Mouse (Mus musculus): Measurements from ENCODE around the gene Mgarp. TPM values are rescaled to one million over a fixed set of nuclear protein-coding genes. Genes with fewer than 3 reads are reported as not detected.
"Not testable (repeated sequence)": the region's sequence is repeated elsewhere in the genome, so short reads cannot be mapped to it uniquely, and the experiment has no call there.

The Mgarp gene
- polyA plus RNA-seq, 1 experiment from 2014 or later: 1.2 TPM

DNA sequence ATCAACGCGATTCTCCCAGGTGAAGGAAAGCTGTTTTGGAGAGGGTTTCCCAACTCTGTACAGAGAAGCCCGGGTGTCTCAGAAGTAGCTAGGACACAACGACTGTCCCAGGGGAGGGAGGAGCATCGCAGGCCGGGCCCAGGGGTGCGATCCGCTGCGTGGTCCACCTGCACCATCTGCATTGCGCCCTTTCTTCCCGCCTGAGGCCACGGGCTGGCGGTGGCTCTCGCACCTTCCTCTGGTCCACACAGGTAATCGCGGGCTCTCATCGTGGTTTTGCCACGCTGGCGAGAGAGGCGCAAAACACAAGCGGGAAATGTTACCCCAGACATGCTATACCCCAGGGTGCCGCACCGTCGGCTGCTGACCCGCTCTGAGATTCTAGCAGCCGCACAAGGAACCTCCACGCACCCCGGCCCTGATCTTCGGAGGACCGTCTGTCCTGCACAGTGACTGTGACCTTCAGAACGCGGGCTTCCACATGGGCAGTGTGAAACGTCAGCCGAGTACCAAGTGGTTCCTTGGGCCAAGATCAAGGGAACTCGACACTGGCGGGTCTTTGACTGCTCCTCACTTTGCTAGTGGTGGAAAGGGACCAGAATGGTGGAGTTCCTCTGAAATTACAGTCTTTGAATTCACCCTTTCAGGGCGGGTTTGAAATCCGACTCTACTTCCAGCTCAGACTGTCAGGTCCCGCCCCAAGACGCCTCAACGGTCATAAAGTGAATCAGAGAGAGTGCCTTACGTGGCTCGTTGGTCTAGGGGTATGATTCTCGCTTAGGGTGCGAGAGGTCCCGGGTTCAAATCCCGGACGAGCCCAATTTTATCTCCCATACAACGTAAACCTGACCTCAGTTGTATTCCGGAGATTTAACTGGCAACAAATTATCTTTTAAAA, 37.6 kb downstream of the Mgarp start:
- Histone ChIP-seq H3K27ac (no peak overlapping the region), H3K4me2 (peak overlapping the region; percentile 63), H3K4me1 (replicated peaks) (peaks cover 9% of the 10 kb centered on the region), H3K4me3 (peak overlapping the region; percentile 44), H3K9me3 (no peaks in the 10 kb centered on the region), H3K9ac (peak overlapping the region; percentile 69), H3K27me3 (peaks cover 53% of the 10 kb centered on the region), H3K36me3 (no peaks in the 10 kb centered on the region)
- under 1% methylated on average over 50 of the region's 50 CpGs for WGBS
- peak; percentile 61 for ATAC-seq (ENCODE audit: low FRiP score)

DNA sequence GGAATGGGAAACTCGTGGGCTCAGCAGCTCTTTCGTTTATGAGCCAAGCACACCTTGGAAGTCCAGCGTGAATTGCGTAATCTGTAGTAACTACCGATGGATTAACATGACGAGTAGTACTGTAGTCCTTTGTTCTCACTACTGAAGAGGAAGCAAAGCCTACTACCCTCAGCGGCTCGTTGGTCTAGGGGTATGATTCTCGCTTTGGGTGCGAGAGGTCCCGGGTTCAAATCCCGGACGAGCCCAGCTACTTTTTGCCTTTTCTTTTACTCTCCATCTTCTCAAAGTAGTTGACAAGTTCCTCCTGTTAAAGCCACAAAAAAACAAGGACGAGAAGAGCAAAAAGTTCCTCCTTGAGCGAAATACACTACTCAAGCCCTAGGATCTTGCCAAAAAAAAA, 38.4 kb downstream of the Mgarp start:
- ATAC-seq (ENCODE audit: low FRiP score): no peak
- whole genome bisulfite sequencing: under 1% methylated on average over 15 of the region's 15 CpGs

DNA sequence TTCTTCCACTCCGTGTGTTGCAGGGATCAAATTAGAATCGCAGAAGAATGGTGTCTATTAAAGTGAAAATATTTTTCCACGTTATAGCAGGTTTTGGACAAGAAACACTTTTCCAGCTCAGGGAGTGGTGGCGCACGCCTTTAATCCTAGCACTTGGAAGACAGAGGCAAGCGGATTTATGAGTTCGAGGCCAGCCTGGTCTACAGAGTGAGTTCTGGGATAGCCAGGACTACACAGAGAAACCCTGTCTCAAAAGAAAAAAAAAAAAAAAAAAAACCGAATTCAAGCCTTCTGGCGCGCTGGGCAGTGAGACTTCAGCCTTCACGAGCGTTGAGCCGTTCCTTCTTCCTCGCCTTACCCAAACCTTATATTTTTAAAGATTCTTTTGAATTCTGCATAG, 38.9 kb downstream of the Mgarp start:
- Histone ChIP-seq H3K9me3 (no peaks in the 10 kb centered on the region), H3K36me3 (no peaks in the 10 kb centered on the region), H3K4me2 (peak overlapping the region; percentile 63; the same call in 1 of the 2 replicates), H3K4me1 (replicated peaks) (peaks cover 9% of the 10 kb centered on the region), H3K9ac (no peak overlapping the region), H3K27me3 (peaks cover 48% of the 10 kb centered on the region), H3K27ac (no peak overlapping the region), H3K4me3 (peak overlapping the region; percentile 44)
- WGBS: 11% methylated on average over 14 of the region's 14 CpGs
- no peak for ATAC-seq (ENCODE audit: low FRiP score)

More for the DNA sequence above, 38.4 kb downstream of the Mgarp start:
- H3K4me3 ChIP-seq: peak overlapping the region; percentile 44
- H3K27me3 ChIP-seq: peaks cover 48% of the 10 kb centered on the region
- H3K27ac ChIP-seq: no peak overlapping the region
- no peaks in the 10 kb centered on the region for H3K36me3 ChIP-seq
- H3K9me3 ChIP-seq: no peaks in the 10 kb centered on the region
- H3K4me1 ChIP-seq (replicated peaks): peaks cover 9% of the 10 kb centered on the region
- no peak overlapping the region for H3K9ac ChIP-seq
- H3K4me2 ChIP-seq: peak overlapping the region; percentile 63

- no peak overlapping the region for H3K27ac ChIP-seq
- no peak overlapping the region for H3K4me2 ChIP-seq
- peaks cover 9% of the 10 kb centered on the region for H3K4me1 ChIP-seq (replicated peaks)
- peaks cover 48% of the 10 kb centered on the region for H3K27me3 ChIP-seq
- H3K4me3 ChIP-seq: no peak overlapping the region
- H3K36me3 ChIP-seq: no peaks in the 10 kb centered on the region
- ATAC-seq (ENCODE audit: low FRiP score): no peak
- H3K9ac ChIP-seq: no peak overlapping the region
- no peaks in the 10 kb centered on the region for H3K9me3 ChIP-seq
- WGBS: 45% methylated on average over 5 of the region's 5 CpGs
Measured at GRCm38 (mm10) chr3:51357078-51357477, 39.5 kb downstream of the Mgarp start.

- not testable (repeated sequence) for H3K9ac ChIP-seq; H3K4me2 ChIP-seq; ATAC-seq (ENCODE audit: low FRiP score); H3K27ac ChIP-seq; H3K9me3 ChIP-seq; H3K36me3 ChIP-seq; H3K4me3 ChIP-seq; H3K4me1 ChIP-seq (replicated peaks)
- WGBS: 90% methylated on average over 6 of the region's 6 CpGs
- H3K27me3 ChIP-seq: peaks cover 30% of the 10 kb centered on the region
Measured at GRCm38 (mm10) chr3:51354956-51355355, 41.6 kb downstream of the Mgarp start.

DNA sequence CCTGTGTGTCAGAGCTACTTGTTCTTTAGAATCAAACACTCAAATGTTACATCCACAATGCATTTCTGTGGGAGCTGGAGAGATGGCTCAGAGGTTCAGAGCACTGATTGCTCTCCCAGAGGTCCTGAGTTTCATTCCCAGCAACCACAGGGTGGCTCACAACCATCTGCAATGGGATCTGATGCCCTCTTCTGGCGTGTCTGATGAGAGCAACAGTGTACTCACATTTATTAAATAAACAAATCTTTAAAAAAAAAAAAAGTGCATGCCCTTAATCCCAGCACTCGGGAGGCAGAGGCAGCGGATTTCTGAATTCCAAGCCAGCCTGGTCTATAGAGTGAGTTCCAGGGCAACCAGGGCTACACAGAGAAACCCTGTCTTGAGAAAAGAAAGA, 42.5 kb downstream of the Mgarp start:
- H3K36me3 ChIP-seq: no peaks in the 10 kb centered on the region
- no peaks in the 10 kb centered on the region for H3K9me3 ChIP-seq
- no peak overlapping the region for H3K4me2 ChIP-seq
- H3K27me3 ChIP-seq: peaks cover 21% of the 10 kb centered on the region
- no peak for ATAC-seq (ENCODE audit: low FRiP score)
- H3K27ac ChIP-seq: no peak overlapping the region
- WGBS: 81% methylated on average over 3 of the region's 3 CpGs
- no peak overlapping the region for H3K9ac ChIP-seq
- H3K4me1 ChIP-seq (replicated peaks): peaks cover 6% of the 10 kb centered on the region
- H3K4me3 ChIP-seq: no peak overlapping the region

DNA sequence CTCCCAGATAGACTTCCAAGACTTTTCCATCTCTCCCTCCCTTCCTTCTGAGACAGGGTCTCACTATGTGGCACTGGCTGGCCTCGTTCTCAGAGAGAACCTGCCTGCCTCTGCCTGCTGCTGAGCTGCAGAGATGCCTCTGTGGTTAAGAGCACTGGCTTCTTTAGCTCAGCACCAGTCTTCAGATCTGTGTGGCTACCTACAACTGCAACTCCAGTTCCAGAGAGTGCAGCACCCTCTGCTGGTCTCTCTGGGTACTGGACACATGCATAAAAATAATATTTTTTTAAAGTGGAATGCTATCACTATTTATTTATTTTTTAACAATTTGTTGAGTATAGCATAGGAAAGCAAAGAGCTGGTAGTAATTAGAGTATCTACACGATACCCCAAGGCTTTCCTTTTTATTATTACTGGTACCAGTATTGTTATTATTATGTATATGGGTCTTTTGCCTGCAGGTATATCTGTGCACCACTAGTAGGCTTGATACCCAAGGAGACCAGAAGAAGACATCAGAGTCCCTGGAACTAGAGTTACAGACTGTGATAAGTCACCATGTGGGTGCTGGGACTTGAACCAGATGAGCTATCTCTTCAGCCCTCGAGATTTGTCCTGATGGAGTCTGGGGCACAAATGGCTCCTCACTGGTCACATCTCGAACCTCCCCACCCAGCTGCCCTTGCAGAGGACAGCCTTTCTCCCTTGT, 43.1 kb downstream of the Mgarp start:
- no peaks in the 10 kb centered on the region for H3K9me3 ChIP-seq
- H3K27me3 ChIP-seq: peaks cover 16% of the 10 kb centered on the region
- H3K4me2 ChIP-seq: no peak overlapping the region
- H3K36me3 ChIP-seq: no peaks in the 10 kb centered on the region
- H3K9ac ChIP-seq: no peak overlapping the region
- H3K27ac ChIP-seq: no peak overlapping the region
- peaks cover under 1% of the 10 kb centered on the region for H3K4me1 ChIP-seq (replicated peaks)
- 78% methylated on average over 4 of the region's 4 CpGs for WGBS
- ATAC-seq (ENCODE audit: low FRiP score): no peak
- no peak overlapping the region for H3K4me3 ChIP-seq

- Histone ChIP-seq H3K4me1 (replicated peaks) (no peaks in the 10 kb centered on the region), H3K27ac (no peak overlapping the region), H3K27me3 (no peaks in the 10 kb centered on the region), H3K9ac (no peak overlapping the region), H3K9me3 (no peaks in the 10 kb centered on the region), H3K4me2 (no peak overlapping the region), H3K4me3 (no peak overlapping the region), H3K36me3 (no peaks in the 10 kb centered on the region)
- 30% methylated on average over 3 of the region's 3 CpGs for WGBS
- no peak for ATAC-seq (ENCODE audit: low FRiP score)
Measured at GRCm38 (mm10) chr3:51350806-51351205, 45.7 kb downstream of the Mgarp start.

- H3K4me2 ChIP-seq: no peak overlapping the region
- H3K9ac ChIP-seq: no peak overlapping the region
- no peaks in the 10 kb centered on the region for H3K36me3 ChIP-seq
- no peak overlapping the region for H3K4me3 ChIP-seq
- WGBS: 44% methylated on average over 3 of the region's 3 CpGs
- no peaks in the 10 kb centered on the region for H3K4me1 ChIP-seq (replicated peaks)
- no peaks in the 10 kb centered on the region for H3K9me3 ChIP-seq
- ATAC-seq (ENCODE audit: low FRiP score): no peak
- no peaks in the 10 kb centered on the region for H3K27me3 ChIP-seq
- no peak overlapping the region for H3K27ac ChIP-seq
Measured at GRCm38 (mm10) chr3:51348646-51349238, 47.8 kb downstream of the Mgarp start.

GRCm38 (mm10) chr3:51345017-51345416, 51.5 kb downstream of the Mgarp start:
- not testable (repeated sequence) for H3K4me3 ChIP-seq; H3K27ac ChIP-seq; H3K9ac ChIP-seq; H3K36me3 ChIP-seq; H3K9me3 ChIP-seq; H3K4me2 ChIP-seq; H3K27me3 ChIP-seq; ATAC-seq (ENCODE audit: low FRiP score); H3K4me1 ChIP-seq (replicated peaks)
- 93% methylated on average over 2 of the region's 2 CpGs for WGBS

DNA sequence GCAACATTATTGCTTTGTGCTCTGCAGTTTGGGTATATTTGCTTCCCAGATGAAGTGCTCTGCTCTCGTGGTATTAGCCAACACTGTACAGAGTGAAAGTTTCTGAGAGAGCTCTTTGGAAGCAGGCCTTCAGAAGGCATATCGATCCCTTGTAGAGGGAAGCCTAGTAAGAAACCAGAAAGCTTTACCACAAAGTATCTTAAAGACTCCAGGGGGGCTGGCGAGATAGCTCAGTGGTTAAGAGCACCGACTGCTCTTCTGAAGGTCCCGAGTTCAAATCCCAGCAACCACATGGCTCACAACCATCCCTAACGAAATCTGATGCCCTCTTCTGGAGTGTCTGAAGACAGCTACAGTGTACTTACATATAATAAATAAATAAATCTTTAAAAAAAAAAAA, 52.4 kb downstream of the Mgarp start:
- not testable (repeated sequence) for H3K36me3 ChIP-seq; ATAC-seq (ENCODE audit: low FRiP score); H3K9ac ChIP-seq; H3K4me2 ChIP-seq; H3K9me3 ChIP-seq; H3K27ac ChIP-seq; H3K4me3 ChIP-seq; H3K27me3 ChIP-seq; H3K4me1 ChIP-seq (replicated peaks)
- WGBS: 95% methylated on average over 6 of the region's 6 CpGs

GRCm38 (mm10) chr3:51343260-51343659, 53.3 kb downstream of the Mgarp start:
- 91% methylated on average over 4 of the region's 4 CpGs for WGBS
- H3K4me1 ChIP-seq (replicated peaks): peaks cover 16% of the 10 kb centered on the region
- H3K4me2 ChIP-seq: no peak overlapping the region
- no peak for ATAC-seq (ENCODE audit: low FRiP score)
- no peaks in the 10 kb centered on the region for H3K27me3 ChIP-seq
- no peak overlapping the region for H3K9ac ChIP-seq
- H3K9me3 ChIP-seq: no peaks in the 10 kb centered on the region
- no peak overlapping the region for H3K27ac ChIP-seq
- no peak overlapping the region for H3K4me3 ChIP-seq
- no peaks in the 10 kb centered on the region for H3K36me3 ChIP-seq

Measured in hindbrain, embryonic 13.5 days (tissue).